Mouse (Mus musculus) heart, embryonic 14.5 days (tissue): ENCODE data around the gene Casd1. TPM values are rescaled to one million over a fixed set of nuclear protein-coding genes. Genes with fewer than 3 reads are reported as not detected.

Experiments used
- ATAC-seq: fragments of 200-750 bp; cut with Nextera tagmentation; 2 replicates; pipeline ENCODE4 v1.8.0; 2017; ENCODE audit warnings: low read depth, moderate TSS enrichment; ENCODE audit not compliant: insufficient number of reproducible peaks, insufficient read depth, low FRiP score
- H3K27ac ChIP-seq, 2 experiments: fragments of 200-500 bp in 1 of 2; fragments of 300-500 bp in 1 of 2; sonication (generic) in 1 of 2; replicated peaks in 1 of 2; 2 replicates each; pipeline ENCODE4 v1.5.1; 2012 to 2014; ENCODE audit warnings: low read depth in 2 of 2, low read length in 2 of 2, control low read depth in 1 of 2, mild to moderate bottlenecking in 1 of 2, mixed read lengths in 1 of 2; ENCODE audit not compliant: control insufficient read depth in 1 of 2, insufficient read depth in 1 of 2
- H3K27me3 ChIP-seq: fragments of 300-500 bp; sonication (generic); 2 replicates; pipeline ENCODE4 v1.6.1; 2014; ENCODE audit warnings: mild to moderate bottlenecking, low read length, control low read depth; ENCODE audit not compliant: control insufficient read depth, insufficient read depth
- H3K36me3 ChIP-seq: fragments of 300-500 bp; sonication (generic); 2 replicates; pipeline ENCODE4 v1.6.1; 2014; ENCODE audit warnings: mild to moderate bottlenecking, control low read depth, low read length, mixed read lengths; ENCODE audit not compliant: control insufficient read depth, insufficient read depth
- H3K4me1 ChIP-seq, 2 experiments: fragments of 200-500 bp in 1 of 2; fragments of 300-500 bp in 1 of 2; sonication (generic) in 1 of 2; 2 replicates each; pipeline ENCODE4 v1.6.1; 2012 to 2014; ENCODE audit warnings: low read length in 2 of 2, control low read depth in 1 of 2, mixed read lengths in 1 of 2; ENCODE audit not compliant: control insufficient read depth in 2 of 2, insufficient read depth in 2 of 2
- H3K4me2 ChIP-seq: fragments of 300-500 bp; sonication (generic); 2 replicates; pipeline ENCODE4 v1.6.1; 2014; ENCODE audit warnings: mild to moderate bottlenecking, low read length
- H3K4me3 ChIP-seq, 2 experiments: fragments of 200-500 bp in 1 of 2; fragments of 300-500 bp in 1 of 2; sonication (generic) in 1 of 2; 2 replicates each; pipeline ENCODE4 v1.5.1; 2012 to 2014; ENCODE audit warnings: low read length in 2 of 2, mild to moderate bottlenecking in 2 of 2, control low read depth in 1 of 2, low read depth in 1 of 2, moderate library complexity in 1 of 2; ENCODE audit not compliant: control insufficient read depth in 1 of 2, insufficient read depth in 1 of 2
- H3K9ac ChIP-seq: fragments of 300-500 bp; sonication (generic); 2 replicates; pipeline ENCODE4 v1.6.1; 2014; ENCODE audit warnings: mild to moderate bottlenecking, low read length
- H3K9me3 ChIP-seq: fragments of 300-500 bp; sonication (generic); 2 replicates; pipeline ENCODE4 v1.6.1; 2016; ENCODE audit warnings: low read length, control low read depth; ENCODE audit not compliant: control insufficient read depth
- WGBS: fragments of 180-500 bp; shearing (Covaris S2); extraction: QIAGEN DNeasy Blood & Tissue Kit; methylation state at CpG from one replicate; pipeline ENCODE4 v1.1.7; 2014; 5-methylcytosine and 5-hydroxymethylcytosine counted together
- polyA plus RNA-seq: library from polyadenylated mRNA; unstranded; fragments of >200 nt; fragmentation: Nextera tagmentation; extraction: Ambion mirVana; gene quantifications from 2 replicates; pipeline ENCODE4 v1.2.1, GENCODE M21; 2014

Gene Casd1
- polyA plus RNA-seq, 1 experiment from 2014 or later, result 40.3 TPM

- Histone ChIP-seq H3K27me3 (no peaks in the 10 kb centered on the region), H3K36me3 (no peaks in the 10 kb centered on the region), H3K4me3 (no peak overlapping the region), H3K27ac (no peak overlapping the region), H3K9me3 (no peaks in the 10 kb centered on the region), H3K4me2 (no peak overlapping the region), H3K4me1 (no peaks in the 10 kb centered on the region), H3K9ac (no peak overlapping the region)
- ATAC-seq, result no peak
- WGBS, result 76% methylated on average over 4 of the region's 4 CpGs
Observed at GRCm38 (mm10) chr6:4570412-4570811, 30.2 kb upstream of the Casd1 start.

DNA sequence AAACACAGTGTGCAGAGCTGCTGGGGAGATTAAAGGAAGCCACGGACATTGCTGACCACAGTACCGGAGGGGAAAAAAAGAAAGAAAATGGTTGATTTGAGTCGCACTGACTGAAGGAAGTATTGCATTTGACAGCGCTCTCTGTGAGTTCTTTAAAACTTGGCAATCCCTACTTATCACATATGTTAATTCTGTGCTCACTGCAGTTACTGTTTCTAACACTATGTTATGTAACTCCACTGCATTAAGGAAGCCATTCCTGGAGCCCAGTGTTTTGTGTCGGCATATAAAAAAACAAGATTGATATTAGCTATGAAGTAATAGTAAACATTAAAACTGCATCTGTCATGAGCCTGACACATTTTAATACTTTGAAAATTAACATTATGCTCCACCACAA, 22.9 kb upstream of the Casd1 start:
- WGBS, result 74% methylated on average over 5 of the region's 5 CpGs
- Histone ChIP-seq H3K36me3 (no peaks in the 10 kb centered on the region), H3K9me3 (no peaks in the 10 kb centered on the region), H3K4me1 (peaks cover 0 to 2% of the 10 kb centered on the region in 2 experiments; a peak in 1 of 4 replicates), H3K9ac (no peak overlapping the region), H3K4me2 (no peak overlapping the region), H3K27ac (no peak overlapping the region), H3K27me3 (no peaks in the 10 kb centered on the region), H3K4me3 (no peak overlapping the region)
- no peak for ATAC-seq

DNA sequence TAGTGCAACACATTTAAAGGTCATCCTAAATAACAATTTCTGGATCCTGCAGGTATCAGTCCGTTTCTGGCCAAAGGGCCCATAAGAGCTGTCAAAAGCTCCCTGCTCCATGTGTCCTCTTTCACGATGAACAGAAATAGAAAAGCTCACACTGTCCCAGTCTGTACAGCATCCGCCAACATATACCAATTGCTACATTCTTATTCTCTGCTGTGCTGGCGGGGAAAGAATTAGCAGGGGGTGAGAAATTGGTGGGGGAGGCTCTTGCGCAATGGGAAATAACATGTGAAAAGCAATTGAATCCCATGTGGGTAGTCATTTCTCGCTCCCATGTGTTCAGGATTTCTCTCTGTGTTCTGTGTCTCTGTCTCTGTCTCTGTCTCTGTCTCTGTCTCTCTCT, 22.3 kb upstream of the Casd1 start:
- Histone ChIP-seq H3K4me3 (no peak overlapping the region), H3K27ac (no peak overlapping the region), H3K4me1 (peaks cover 0 to 2% of the 10 kb centered on the region in 2 experiments; a peak in 1 of 4 replicates), H3K9ac (no peak overlapping the region), H3K9me3 (no peaks in the 10 kb centered on the region), H3K36me3 (no peaks in the 10 kb centered on the region), H3K4me2 (no peak overlapping the region), H3K27me3 (no peaks in the 10 kb centered on the region)
- no peak for ATAC-seq
- 81% methylated on average over 6 of the region's 6 CpGs for WGBS

GRCm38 (mm10) chr6:4579620-4580019, 21.0 kb upstream of the Casd1 start:
- H3K4me1 ChIP-seq, result peaks cover 0 to 2% of the 10 kb centered on the region in 2 experiments; a peak in 1 of 4 replicates
- no peak for ATAC-seq
- H3K4me2 ChIP-seq, result no peak overlapping the region
- H3K9ac ChIP-seq, result no peak overlapping the region
- H3K4me3 ChIP-seq, result no peak overlapping the region
- no peaks in the 10 kb centered on the region for H3K9me3 ChIP-seq
- no peaks in the 10 kb centered on the region for H3K27me3 ChIP-seq
- WGBS, result 41% methylated on average over 5 of the region's 5 CpGs
- no peaks in the 10 kb centered on the region for H3K36me3 ChIP-seq
- no peak overlapping the region for H3K27ac ChIP-seq

DNA sequence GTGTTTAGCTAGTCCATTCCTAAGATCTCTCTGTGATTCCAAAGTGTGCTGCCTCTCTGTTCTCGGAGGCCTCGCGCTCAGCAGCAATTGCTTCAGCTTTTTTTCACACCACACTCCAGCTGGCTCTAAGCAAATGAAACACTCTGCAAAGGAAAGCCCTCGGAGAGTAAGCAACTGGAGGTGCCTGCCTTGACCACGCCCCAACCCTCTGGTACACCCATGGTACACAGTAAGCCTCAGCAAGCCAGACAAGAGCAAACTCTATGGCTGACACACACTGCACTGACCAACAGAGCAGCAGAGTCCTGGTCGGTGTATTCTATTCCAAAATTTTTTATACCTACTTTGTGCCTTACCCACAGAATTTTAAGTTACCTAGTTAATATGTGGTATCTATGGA, 17.2 kb upstream of the Casd1 start:
- no peak overlapping the region for H3K27ac ChIP-seq
- peaks cover 0 to 2% of the 10 kb centered on the region in 2 experiments; a peak in 1 of 4 replicates for H3K4me1 ChIP-seq
- no peaks in the 10 kb centered on the region for H3K36me3 ChIP-seq
- no peaks in the 10 kb centered on the region for H3K27me3 ChIP-seq
- 55% methylated on average over 6 of the region's 6 CpGs for WGBS
- H3K9ac ChIP-seq, result no peak overlapping the region
- H3K9me3 ChIP-seq, result no peaks in the 10 kb centered on the region
- H3K4me2 ChIP-seq, result no peak overlapping the region
- no peak overlapping the region for H3K4me3 ChIP-seq
- ATAC-seq, result no peak

GRCm38 (mm10) chr6:4587946-4588345, 12.7 kb upstream of the Casd1 start:
- 77% methylated on average over 4 of the region's 4 CpGs for WGBS

GRCm38 (mm10) chr6:4588722-4589121, 11.9 kb upstream of the Casd1 start:
- 91% methylated on average over 3 of the region's 3 CpGs for WGBS
- ATAC-seq, result no peak
- Histone ChIP-seq H3K4me3 (no peak overlapping the region), H3K4me1 (no peaks in the 10 kb centered on the region), H3K36me3 (no peaks in the 10 kb centered on the region), H3K27me3 (no peaks in the 10 kb centered on the region), H3K9ac (no peak overlapping the region), H3K27ac (no peak overlapping the region), H3K4me2 (no peak overlapping the region), H3K9me3 (no peaks in the 10 kb centered on the region)

More at GRCm38 (mm10) chr6:4587946-4588345, 12.7 kb upstream of the Casd1 start:
- Histone ChIP-seq H3K9me3 (no peaks in the 10 kb centered on the region), H3K36me3 (no peaks in the 10 kb centered on the region), H3K27ac (no peak overlapping the region), H3K4me3 (no peak overlapping the region), H3K4me2 (no peak overlapping the region), H3K27me3 (no peaks in the 10 kb centered on the region), H3K9ac (no peak overlapping the region), H3K4me1 (no peaks in the 10 kb centered on the region)
- no peak for ATAC-seq

GRCm38 (mm10) chr6:4590089-4590488, 10.6 kb upstream of the Casd1 start:
- H3K27ac ChIP-seq, result no peak overlapping the region
- H3K4me2 ChIP-seq, result no peak overlapping the region
- no peaks in the 10 kb centered on the region for H3K9me3 ChIP-seq
- ATAC-seq, result no peak
- no peaks in the 10 kb centered on the region for H3K36me3 ChIP-seq
- no peaks in the 10 kb centered on the region for H3K27me3 ChIP-seq
- WGBS, result 75% methylated on average over 8 of the region's 8 CpGs
- no peak overlapping the region for H3K9ac ChIP-seq
- H3K4me3 ChIP-seq, result no peak overlapping the region
- H3K4me1 ChIP-seq, result no peaks in the 10 kb centered on the region
